Mouse (Mus musculus): ENCODE data around the gene Hyal1. TPM values are rescaled to one million over a fixed set of nuclear protein-coding genes. Genes with fewer than 3 reads are reported as not detected.

Gene Hyal1
- total RNA-seq (2012; rRNA removed) (1.1 and 1.3 TPM in 2 replicates), polyA plus RNA-seq (2012; ENCODE audit: insufficient read depth in 1 of 2, insufficient read length in 2 of 2, low read depth in 1 of 2, low replicate concordance in 2 of 2, missing spikeins in 1 of 2) (1 to 10 TPM in 1 of 2 experiments, not detected in 1; 3.4 TPM)

- Histone ChIP-seq H3K79me2 (ENCODE audit: control insufficient read depth, insufficient read depth, low read length, poor library complexity) (peaks cover 10% of the 10 kb centered on the region), H3K27ac (ENCODE audit: control insufficient read depth, low read depth, low read length) (0 out of 2 replicates have a peak within 1 kb of the TSS, but pooled peaks have one; percentile 10), H3K36me3 (ENCODE audit: control insufficient read depth in 1 of 2, insufficient read depth in 2 of 2, low read length in 2 of 2) (peaks cover 0 to 15% of the 10 kb centered on the region in 2 experiments; a peak in 2 of 4 replicates), H3K4me3 (ENCODE audit: control insufficient read depth in 1 of 2, insufficient read depth in 1 of 2, low read depth in 2 of 2, low read length in 2 of 2) (peak within 1 kb of the TSS; percentile 56 to 78), H3K4me1 (ENCODE audit: control insufficient read depth in 1 of 2, insufficient read depth in 2 of 2, low read length in 2 of 2) (peaks cover 7 to 34% of the 10 kb centered on the region in 2 experiments), H3K27me3 (ENCODE audit: control insufficient read depth in 1 of 2, insufficient read depth in 2 of 2, low read length in 2 of 2) (no peaks in the 10 kb centered on the region), H3K9me3 (replicated peaks; ENCODE audit: insufficient read depth, low read length) (no peaks in the 10 kb centered on the region), H3K9ac (ENCODE audit: control insufficient read depth, low read depth, low read length, poor library complexity, severe bottlenecking) (peak within 1 kb of the TSS; percentile 65)
- peak; percentile 91 for DNase-seq (ENCODE audit: low read depth, low spot score)
- TF ChIP-seq ZMIZ1 (IDR thresholded peaks at IDR 0.05; ENCODE audit: low read depth, low read length) (no peak; the same call in 1 of the 2 replicates), JUND (IDR thresholded peaks at IDR 0.05; ENCODE audit: low read depth, low read length) (no peak), BHLHE40 (IDR thresholded peaks at IDR 0.05; ENCODE audit: borderline replicate concordance, low read depth, low read length) (no peak), ZKSCAN1 (IDR thresholded peaks at IDR 0.05; ENCODE audit: low read depth, low read length) (no peak), POLR2AphosphoS5 (IDR thresholded peaks at IDR 0.05; ENCODE audit: borderline replicate concordance, low read depth, low read length) (no peak), MYC (IDR thresholded peaks at IDR 0.05; ENCODE audit: low read depth, low read length) (no peak), SMC3 (IDR thresholded peaks at IDR 0.05; ENCODE audit: low read depth, low read length) (no peak), NRF1 (IDR thresholded peaks at IDR 0.05; ENCODE audit: insufficient read depth, low read depth, low read length, poor library complexity, severe bottlenecking) (0 out of 2 replicates have a peak, but pooled peaks have one; percentile 3), RCOR1 (IDR thresholded peaks at IDR 0.05; ENCODE audit: low read depth, low read length) (no peak), MXI1 (IDR thresholded peaks at IDR 0.05; ENCODE audit: low read depth, low read length) (peak; percentile 31; the same call in 1 of the 2 replicates), TCF12 (IDR thresholded peaks at IDR 0.05; ENCODE audit: low read depth, low read length) (peak; percentile 13; the same call in 1 of the 2 replicates), TAL1 (IDR thresholded peaks at IDR 0.05; ENCODE audit: low read length) (no peak), MAFK (IDR thresholded peaks at IDR 0.05; ENCODE audit: borderline replicate concordance, low read depth, low read length) (no peak), POLR2A (IDR thresholded peaks at IDR 0.05; ENCODE audit: control insufficient read depth in 1 of 2, insufficient read depth in 1 of 2, low read depth in 1 of 2, low read length in 2 of 2, poor library complexity in 1 of 2) (peak; percentile 45 to 65; a peak in 2 of 4 replicates), TBP (IDR thresholded peaks at IDR 0.05; ENCODE audit: low read depth, low read length) (peak; percentile 31; the same call in 1 of the 2 replicates), CHD2 (IDR thresholded peaks at IDR 0.05; ENCODE audit: low read length) (no peak), USF2 (IDR thresholded peaks at IDR 0.05; ENCODE audit: borderline replicate concordance in 1 of 2, insufficient read depth in 1 of 2, low read depth in 1 of 2, low read length in 2 of 2) (no peak), POLR2AphosphoS2 (IDR thresholded peaks at IDR 0.05; ENCODE audit: low read length) (peak; percentile 57; the same call in 1 of the 2 replicates), RAD21 (IDR thresholded peaks at IDR 0.05; ENCODE audit: low read depth, low read length) (no peak), GATA1 (IDR thresholded peaks at IDR 0.05; ENCODE audit: low read depth, low read length) (no peak), SIN3A (IDR thresholded peaks at IDR 0.05; ENCODE audit: low read length) (no peak; the same call in 1 of the 2 replicates), NELFE (IDR thresholded peaks at IDR 0.05; ENCODE audit: low read depth, low read length) (peak; percentile 49; the same call in 1 of the 2 replicates), MEF2A (IDR thresholded peaks at IDR 0.05; ENCODE audit: extremely low read depth, insufficient replicate concordance, low read depth, low read length, poor library complexity, severe bottlenecking) (no peak)
Observed at GRCm38 (mm10) chr9:107576357-107577107, at the start of gene Hyal1. TSS of gene Hyal1 (plus strand) at chr9:107576927.

All from MEL (cell line).